Mouse (Mus musculus) 3134 (cell line): ENCODE measurements around the gene Gm20826.
"Not testable (repeated sequence)": the region's sequence is repeated elsewhere in the genome, so short reads cannot be mapped to it uniquely, and the experiment has no call there.

ENCODE experiments used
- DNase-seq: peaks from one replicate; pipeline ENCODE4 v3.0.0-alpha.2; 2011; ENCODE audit warnings: low spot score; ENCODE audit not compliant: insufficient read length; ENCODE audit errors: extremely low read depth

The Gm20826 gene

DNA sequence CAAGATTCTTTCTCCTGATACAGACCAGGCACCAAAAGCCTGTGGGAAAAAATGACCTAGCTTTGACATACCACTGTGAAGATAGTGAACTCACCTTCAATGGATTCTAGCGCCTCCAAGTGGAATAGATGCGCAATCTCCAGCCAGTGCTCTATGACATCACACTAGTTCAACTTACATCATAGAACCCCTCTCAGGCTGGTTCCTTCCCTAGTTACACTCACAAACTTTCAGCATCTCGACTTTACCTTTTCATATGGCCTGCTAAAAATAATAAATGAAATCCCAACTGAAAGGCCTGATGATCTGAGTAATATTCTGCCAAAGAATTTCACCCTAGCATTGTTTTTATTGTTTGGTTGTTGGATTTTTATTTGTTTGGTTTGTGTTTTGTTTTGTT lies at the start of gene Gm20826:
Gm20826 (minus strand) TSS at position 101 of the 400 bp plus-strand sequence.
- DNase-seq, result not testable (repeated sequence)
